Mouse (Mus musculus) embryo, embryonic 9.5 days (tissue): Measurements from ENCODE around the gene Ptp4a2.
A peak's percentile ranks its signal among the peaks of the same experiment; 100 is the strongest.

ENCODE experiments used
- DNase-seq: peaks from one replicate; pipeline ENCODE4 v3.0.0-alpha.2; 2017; ENCODE audit errors: extremely low spot score

The Ptp4a2 gene

GRCm38 (mm10) chr4:129797985-129798384, 13.0 kb upstream of the Ptp4a2 start:
- no peak for DNase-seq

DNA sequence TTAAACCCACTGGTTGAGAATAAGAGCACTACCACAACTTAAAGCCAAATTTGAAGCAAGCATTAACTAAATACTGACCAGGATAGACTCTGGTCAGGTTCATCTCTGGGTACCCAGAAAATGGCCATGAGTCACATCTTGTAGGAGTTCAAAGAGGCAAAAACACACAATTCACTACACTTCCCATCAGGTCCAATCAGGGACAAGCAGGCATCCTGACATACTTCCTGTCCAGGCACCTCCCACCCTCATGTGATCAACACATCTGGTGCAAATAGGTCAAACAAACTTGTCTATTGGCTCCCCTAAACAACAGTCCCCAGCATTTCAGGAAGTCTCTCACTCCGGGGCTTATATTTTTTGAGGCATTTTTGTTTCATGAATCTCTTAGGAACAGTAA, 7.7 kb upstream of the Ptp4a2 start:
- no peak for DNase-seq

DNA sequence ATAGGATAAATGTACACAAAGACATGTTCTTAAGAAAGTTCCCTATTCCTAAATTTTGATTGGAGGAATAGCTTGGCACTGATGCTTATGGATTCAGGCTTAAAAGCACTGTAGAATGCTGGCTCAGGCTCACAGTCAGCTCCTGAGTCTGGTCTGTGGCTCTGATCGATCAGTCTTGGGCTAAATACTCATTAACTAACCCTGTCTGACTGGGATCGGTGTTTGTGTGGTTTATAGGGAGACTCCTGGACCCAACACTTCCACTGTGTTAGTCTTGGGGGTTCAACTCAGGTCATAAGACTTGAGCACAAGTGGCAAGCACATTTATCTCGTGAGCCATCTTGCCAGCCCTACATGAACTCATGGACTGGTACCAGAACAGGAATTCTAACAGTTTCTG, 6.0 kb upstream of the Ptp4a2 start:
- no peak for DNase-seq

DNA sequence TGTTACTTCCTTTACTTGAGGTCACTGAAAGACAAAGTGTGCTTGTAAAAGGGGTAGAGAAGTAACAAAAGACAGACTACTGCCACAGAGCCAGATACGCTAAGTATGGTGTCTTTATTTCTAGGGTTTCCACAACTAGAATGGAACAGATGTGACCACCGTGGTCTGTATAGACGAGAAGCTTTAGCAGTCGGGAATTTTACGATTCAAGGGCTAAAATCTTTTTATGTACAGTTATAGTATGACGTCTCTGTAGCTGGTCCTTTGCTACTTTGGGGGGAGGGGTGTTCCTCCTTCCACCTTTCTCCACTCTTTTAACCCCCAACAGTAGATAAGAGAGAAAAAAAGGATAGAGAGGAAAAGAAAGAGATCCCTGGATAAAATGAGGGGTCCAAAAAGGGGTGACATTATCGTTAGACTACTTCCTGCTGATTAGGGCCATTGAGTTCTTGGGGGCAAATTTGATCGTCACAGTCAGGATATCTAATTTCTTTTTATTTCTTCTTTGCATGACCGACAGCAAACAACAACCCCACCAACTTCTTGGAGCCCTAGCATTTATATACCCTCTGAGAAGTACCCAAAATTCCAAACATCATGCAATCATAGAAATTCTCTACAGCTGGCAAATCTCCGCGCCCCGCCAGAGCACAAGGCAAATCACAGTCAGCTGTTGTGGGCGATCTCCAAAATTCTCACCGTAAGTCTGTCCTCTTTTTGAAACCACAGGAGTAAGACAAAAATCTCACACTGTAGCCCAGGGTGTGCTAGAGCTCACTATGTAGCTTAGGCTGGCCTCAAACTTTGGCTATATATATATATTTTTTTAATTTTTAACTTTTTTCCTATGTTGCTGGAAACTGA, 818 bp downstream of the Ptp4a2 start:
- DNase-seq = no peak

DNA sequence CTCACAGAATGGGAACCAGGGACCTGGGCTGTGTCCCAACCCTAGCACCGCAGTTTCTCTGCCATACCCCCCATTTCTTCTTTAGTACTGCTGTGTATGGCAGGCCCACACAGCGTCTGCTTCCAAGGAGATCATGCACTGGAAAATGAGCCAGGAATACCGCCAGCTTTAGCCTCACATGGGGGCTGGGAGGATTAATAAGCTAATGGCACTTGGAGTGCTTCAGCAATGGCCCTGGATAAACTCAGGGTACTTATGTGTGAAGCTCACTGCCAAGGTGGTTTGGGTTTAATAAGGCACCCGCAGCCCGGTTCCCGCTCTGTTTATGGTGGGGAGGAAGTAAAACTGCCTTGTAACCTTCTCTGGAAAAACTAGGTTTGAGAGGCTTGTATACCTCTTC, 6.6 kb downstream of the Ptp4a2 start:
- no peak for DNase-seq

DNA sequence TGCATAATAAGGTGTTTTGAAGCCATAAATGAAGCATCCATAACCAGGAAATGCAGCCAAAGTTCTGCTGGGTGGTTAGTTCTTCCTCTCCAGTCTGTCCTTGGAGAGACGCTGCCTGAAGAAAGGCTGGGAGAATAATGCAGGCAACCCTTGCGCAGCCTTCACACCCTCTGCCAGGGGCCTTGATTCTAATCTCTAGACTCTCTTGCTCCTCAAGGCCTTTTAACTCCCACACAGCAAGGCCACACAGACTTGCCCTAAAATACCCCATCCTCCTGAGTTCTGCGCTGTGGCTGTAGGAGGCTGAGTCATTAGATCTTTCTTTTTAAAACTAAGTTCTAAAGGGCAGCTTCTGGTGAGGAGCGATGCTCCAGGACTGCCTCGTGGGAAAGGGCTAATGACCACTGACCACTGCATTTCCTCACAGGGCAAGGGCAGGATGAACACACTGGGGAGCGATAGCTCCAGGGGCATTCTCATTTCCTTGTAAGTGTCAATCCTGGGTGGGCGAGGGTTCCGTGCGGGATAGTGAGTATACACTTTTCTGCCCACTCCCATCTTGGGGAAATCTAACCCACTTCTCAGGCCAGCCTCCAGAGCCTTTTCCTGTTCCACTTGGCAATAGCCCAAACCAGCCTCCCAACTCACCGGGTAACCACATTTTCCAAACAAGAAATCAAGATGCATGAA, 7.6 kb downstream of the Ptp4a2 start:
- DNase-seq = no peak

DNA sequence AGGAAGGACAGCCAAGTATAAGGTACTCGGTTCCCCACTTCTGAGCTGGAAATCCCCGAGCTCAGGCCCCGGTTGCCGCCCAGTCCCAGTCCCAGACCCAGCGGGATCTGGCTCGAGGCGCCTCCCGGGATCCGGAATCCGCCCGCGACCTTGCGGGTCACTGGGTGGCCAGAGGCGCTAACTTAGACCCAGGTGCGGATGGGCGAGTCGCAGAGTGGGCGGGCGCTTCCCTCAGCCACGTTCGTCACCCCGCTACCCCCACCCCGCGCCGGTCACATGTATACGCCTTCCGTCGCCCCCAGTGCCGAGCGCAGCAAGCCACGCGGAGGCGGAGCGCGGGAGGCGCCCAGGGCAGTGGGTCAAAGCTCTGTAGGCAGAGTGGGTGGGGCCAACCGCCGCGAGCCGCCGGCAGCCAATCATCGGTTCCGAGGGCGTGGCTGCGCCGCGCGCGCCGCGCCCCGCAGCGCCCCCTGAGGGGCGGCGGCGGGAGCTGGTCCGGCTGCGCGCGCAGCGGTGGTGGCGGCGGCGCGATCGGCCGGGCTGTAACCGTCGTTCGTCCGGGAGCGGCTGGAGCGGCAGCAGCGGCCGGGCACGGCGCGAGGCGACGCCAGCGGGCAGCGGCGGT, 8.8 kb downstream of the Ptp4a2 start:
- peak; percentile 97 for DNase-seq

DNA sequence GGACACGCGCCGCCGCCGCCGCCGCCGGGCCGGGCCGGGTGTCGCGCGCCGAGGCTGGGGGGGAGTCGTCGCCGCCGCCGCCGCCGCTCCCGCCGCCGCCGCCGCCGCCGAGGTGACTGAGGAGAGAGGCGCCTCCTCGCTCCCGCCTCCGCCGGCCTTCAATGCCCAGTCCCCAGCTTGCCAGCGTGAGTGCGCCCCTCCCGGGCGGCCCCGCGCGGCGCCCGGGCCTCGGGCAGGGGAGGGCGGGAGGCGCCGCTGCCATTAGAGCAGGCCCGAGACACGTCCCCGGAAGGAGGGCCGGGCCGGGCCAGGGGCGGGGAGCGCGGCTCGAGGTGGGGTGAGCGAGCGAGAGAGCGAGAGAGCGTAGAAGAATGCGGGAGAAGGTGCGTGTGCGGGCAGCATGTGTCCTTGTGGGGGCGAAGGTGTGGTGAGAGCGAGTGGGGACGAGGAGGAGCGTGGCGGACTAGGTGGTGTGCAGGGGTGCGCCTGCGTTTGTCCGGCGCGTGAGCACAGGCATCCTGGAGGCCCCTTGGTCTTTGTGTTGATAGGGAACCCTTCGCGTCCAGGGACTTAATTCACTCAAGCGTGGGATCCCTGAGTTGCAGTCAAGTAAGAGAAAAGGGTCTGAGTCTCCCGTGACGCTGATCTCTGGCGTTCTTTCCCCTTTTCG, 9.5 kb downstream of the Ptp4a2 start:
- peak; percentile 84 for DNase-seq

GRCm38 (mm10) chr4:129821087-129821616, 10.1 kb downstream of the Ptp4a2 start:
- peak; percentile 25 for DNase-seq

GRCm38 (mm10) chr4:129822324-129822723, 11.3 kb downstream of the Ptp4a2 start:
- no peak for DNase-seq

- no peak for DNase-seq
Measured at GRCm38 (mm10) chr4:129823216-129823810, 12.3 kb downstream of the Ptp4a2 start.

GRCm38 (mm10) chr4:129827611-129828010, 16.6 kb downstream of the Ptp4a2 start:
- DNase-seq = no peak

DNA sequence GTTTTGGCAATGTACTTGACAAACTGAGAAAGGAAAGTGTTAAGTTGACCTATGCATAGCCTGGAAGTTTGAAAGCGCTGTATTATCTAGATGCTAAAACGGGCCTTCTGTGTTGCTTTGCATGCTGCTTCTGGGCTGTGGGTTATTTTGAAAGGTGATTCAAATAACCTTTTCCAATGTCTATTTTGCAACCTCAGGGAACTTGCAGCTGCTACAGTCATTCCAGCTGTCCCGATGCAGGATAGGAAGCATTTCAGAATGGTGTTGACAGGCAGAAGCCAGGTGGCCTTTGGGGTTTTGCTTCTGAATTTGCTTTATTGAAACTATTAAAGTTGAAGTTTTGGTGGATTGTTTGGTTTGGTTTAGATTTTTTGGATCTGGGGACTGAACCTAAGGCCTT, 17.1 kb downstream of the Ptp4a2 start:
- DNase-seq = no peak

- no peak for DNase-seq
Measured at GRCm38 (mm10) chr4:129829799-129830198, 18.8 kb downstream of the Ptp4a2 start.

DNA sequence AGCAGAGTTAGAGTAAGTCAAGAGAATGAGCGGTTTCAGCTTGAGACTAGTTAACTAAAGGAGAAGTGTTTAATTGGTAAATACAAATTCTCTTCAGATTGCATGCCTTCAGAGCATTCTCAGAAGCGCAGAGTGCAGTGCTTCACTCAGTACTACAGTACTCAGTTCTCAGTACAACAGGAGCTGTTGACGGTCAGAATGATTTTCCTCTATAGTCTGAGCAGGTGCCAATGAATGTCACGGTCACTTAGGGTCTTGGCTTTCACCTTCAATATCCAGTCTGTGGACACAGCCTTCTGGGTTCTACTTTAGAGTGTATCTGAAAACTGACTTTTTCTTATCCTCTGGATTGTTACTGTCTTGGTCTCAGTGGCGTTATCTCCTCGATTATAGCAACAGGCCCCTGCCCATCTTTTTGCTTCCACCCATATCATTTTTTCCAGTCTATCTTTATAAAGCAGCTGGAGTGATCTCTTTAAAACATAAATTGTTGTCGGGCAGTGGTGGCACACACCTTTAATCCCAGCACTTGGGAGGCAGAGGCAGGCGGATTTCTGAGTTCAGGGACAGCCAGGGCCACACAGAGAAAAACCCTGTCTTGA, 19.4 kb downstream of the Ptp4a2 start:
- DNase-seq = no peak

GRCm38 (mm10) chr4:129834581-129834980, 23.6 kb downstream of the Ptp4a2 start:
- DNase-seq = no peak

- no peak for DNase-seq
Measured at GRCm38 (mm10) chr4:129835296-129835695, 24.3 kb downstream of the Ptp4a2 start.

DNA sequence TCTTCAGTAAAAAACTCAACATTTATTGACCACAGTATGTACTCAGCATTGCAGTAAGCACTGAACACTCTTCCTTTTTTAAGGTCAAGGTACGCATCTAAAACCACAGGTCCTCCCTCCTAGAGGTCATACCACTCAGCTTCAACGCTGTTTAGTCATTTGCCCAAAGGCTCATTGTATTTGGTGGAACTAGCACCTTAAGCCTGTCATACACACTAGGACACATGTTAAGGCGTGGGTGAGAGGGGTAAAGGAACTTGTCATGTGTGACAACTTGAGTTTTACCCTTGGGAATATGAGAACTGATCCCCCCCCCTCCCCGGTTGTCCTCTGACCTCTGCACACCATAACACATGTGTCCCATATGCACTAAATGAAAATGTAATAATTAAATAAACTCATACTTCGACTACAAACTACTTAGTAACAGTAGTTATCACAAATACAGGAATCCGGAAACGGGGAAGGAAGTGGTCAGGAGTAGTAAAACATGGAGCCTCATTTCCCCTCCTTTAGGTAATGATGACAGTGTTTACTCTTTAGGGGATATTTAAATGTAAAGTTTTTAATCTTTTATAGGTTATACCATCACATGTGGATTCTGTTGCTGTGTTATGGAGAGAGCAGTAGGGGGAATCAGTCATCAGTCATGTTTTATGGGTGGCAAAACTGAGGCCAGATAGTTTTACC, 29.0 kb downstream of the Ptp4a2 start:
- DNase-seq = no peak

DNA sequence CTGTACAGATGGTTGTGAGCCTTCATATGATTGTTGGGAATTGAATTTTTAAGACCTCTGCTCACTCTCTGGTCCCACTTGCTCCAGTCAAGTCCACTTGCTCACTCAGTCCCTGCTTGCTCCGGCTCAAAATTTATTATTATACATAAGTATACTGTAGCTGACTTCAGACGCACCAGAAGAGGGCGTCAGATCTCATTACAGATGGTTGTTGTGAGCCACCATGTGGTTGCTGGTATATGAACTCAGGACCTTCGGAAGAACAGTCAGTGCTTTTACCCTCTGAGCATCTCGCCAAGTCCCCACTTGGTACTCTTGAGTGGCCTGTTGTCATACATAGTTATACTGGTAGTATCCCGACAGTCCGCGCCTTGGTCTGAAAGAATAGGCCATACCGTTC, 35.8 kb downstream of the Ptp4a2 start:
- no peak for DNase-seq

DNA sequence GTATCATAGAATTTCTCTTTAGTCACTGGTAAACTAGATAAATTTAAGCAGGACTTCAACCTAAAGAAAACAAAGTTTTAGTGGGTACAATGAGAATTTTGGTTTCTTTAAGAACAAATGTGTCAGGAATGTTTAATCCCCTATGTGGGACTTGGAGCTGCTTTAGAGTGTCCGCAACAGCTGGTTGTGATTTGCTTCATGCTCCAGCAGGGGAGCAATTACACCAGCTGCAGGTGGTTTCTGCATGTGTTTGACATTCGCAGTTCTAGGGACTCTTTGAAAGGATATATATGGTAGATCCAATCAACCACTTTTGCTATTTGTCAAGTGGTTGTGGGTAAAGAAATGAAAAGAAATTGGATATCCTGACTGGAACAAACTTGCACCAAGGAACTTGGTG, 39.5 kb downstream of the Ptp4a2 start:
- no peak for DNase-seq

DNA sequence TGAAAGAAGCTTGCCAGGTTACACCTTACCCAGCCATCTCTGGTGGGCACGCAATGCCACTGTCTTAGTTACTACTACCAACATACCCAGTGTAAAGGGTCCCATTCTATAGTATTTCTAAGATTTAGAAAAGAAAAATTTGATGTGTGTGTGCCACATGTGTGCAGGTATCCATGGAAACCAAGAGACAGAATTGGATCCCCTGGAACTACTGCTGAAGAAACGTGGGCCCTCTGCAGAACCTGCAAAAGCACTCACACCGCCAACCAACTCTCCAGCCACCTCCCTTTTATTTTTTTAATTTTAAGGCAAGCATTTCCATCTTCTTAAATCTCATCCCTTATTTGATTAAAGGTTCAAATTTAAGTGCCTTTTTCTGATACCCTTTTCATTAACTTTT, 40.8 kb downstream of the Ptp4a2 start:
- no peak for DNase-seq
